Mouse (Mus musculus) hindbrain, embryonic 14.5 days (tissue): ENCODE measurements around the gene Cfc1. TPM values are rescaled to one million over a fixed set of nuclear protein-coding genes. Genes with fewer than 3 reads are reported as not detected.
"Not testable (repeated sequence)": the region's sequence is repeated elsewhere in the genome, so short reads cannot be mapped to it uniquely, and the experiment has no call there.

ENCODE experiments used
- ATAC-seq: fragments of 200-750 bp; cut with Nextera tagmentation; 2 replicates; pipeline ENCODE4 v1.8.0; 2017; ENCODE audit warnings: moderate number of reproducible peaks, mild to moderate bottlenecking, moderate TSS enrichment, moderate library complexity; ENCODE audit not compliant: low FRiP score
- DNase-seq: peaks from one replicate; pipeline ENCODE4 v3.0.0-alpha.2; 2015; ENCODE audit warnings: low spot score
- H3K27ac ChIP-seq: fragments of 300-500 bp; sonication (generic); 2 replicates; pipeline ENCODE4 v1.5.1; 2014; ENCODE audit warnings: mild to moderate bottlenecking, moderate library complexity
- H3K27me3 ChIP-seq: fragments of 300-500 bp; sonication (generic); 2 replicates; pipeline ENCODE4 v1.6.1; 2014; ENCODE audit warnings: mild to moderate bottlenecking, low read length, mixed read lengths; ENCODE audit not compliant: control insufficient read depth, insufficient read depth
- H3K36me3 ChIP-seq: fragments of 300-500 bp; sonication (generic); replicated peaks from 2 replicates; pipeline ENCODE4 v1.6.1; 2014; ENCODE audit not compliant: control insufficient read depth, insufficient read depth
- H3K4me1 ChIP-seq: fragments of 300-500 bp; sonication (generic); replicated peaks from 2 replicates; pipeline ENCODE4 v1.6.1; 2014; ENCODE audit warnings: antibody characterized with exemption, low read length, mixed read lengths; ENCODE audit not compliant: control insufficient read depth, insufficient read depth
- H3K4me2 ChIP-seq: fragments of 300-500 bp; sonication (generic); replicated peaks from 2 replicates; pipeline ENCODE4 v1.6.1; 2014; ENCODE audit warnings: mild to moderate bottlenecking, moderate library complexity
- H3K4me3 ChIP-seq: fragments of 300-500 bp; sonication (generic); replicated peaks from 2 replicates; pipeline ENCODE4 v1.5.1; 2014; ENCODE audit warnings: mild to moderate bottlenecking, low read length
- H3K9ac ChIP-seq: fragments of 300-500 bp; sonication (generic); 2 replicates; pipeline ENCODE4 v1.6.1; 2014
- H3K9me3 ChIP-seq: fragments of 300-500 bp; sonication (generic); 2 replicates; pipeline ENCODE4 v1.6.1; 2016; ENCODE audit warnings: low read length; ENCODE audit not compliant: control insufficient read depth
- WGBS: fragments of 180-500 bp; shearing (Covaris S2); extraction: QIAGEN DNeasy Blood & Tissue Kit; methylation state at CpG from one replicate; pipeline ENCODE4 v1.1.7; 2014; 5-methylcytosine and 5-hydroxymethylcytosine counted together
- polyA plus RNA-seq: library from polyadenylated mRNA; unstranded; fragments of >200 nt; fragmentation: Nextera tagmentation; extraction: Ambion mirVana; gene quantifications from 2 replicates; pipeline ENCODE4 v1.2.1, GENCODE M21; 2014

Gene Cfc1
- 0.19 and 0.20 TPM in 2 replicates for polyA plus RNA-seq

DNA sequence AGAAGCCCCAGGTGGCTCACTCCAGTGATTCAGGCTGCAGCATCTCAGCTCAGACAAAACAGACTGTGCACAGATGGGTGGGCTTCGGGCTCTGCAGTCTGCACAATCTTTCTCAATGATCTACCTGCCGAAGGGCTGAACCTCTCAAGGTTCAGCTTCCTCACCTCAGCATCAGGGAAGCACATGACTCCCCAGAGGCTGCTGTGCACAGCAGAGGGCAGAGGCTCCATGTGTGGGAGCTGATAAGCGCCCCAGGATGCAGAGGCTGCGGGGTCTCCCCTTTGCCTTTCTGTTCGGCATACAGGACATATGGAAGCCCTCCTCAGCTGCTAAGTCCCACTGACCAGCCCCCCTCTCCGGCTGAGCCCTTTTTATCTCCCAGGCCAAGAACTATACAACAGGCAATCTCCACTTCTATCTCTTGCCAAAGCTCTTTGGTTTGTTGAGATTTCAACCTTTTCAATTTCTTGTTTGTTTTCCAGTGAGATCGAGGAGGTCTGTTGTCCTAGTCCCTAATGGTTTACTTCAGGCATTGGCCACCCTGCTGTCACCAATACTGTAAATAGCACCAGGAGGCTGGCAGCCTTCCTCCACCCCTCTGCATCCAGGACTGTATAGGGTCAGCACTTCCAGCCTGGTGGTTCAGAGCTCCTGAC, at the start of gene Cfc1:
Gene Cfc1 (plus strand): TSS at position 606 of the 656 bp plus-strand sequence.
- not testable (repeated sequence) for DNase-seq, H3K9ac ChIP-seq, H3K9me3 ChIP-seq, H3K36me3 ChIP-seq, H3K27ac ChIP-seq, ATAC-seq
- WGBS: 29% methylated on average over 7 of the region's 7 CpGs
- Histone ChIP-seq H3K4me2 (peak within 1 kb of the TSS; percentile 47), H3K27me3 (peaks cover 32% of the 10 kb centered on the region), H3K4me3 (peak within 1 kb of the TSS; percentile 17; the same call in 1 of the 2 replicates), H3K4me1 (peaks cover 12% of the 10 kb centered on the region; the same call in 1 of the 2 replicates)

DNA sequence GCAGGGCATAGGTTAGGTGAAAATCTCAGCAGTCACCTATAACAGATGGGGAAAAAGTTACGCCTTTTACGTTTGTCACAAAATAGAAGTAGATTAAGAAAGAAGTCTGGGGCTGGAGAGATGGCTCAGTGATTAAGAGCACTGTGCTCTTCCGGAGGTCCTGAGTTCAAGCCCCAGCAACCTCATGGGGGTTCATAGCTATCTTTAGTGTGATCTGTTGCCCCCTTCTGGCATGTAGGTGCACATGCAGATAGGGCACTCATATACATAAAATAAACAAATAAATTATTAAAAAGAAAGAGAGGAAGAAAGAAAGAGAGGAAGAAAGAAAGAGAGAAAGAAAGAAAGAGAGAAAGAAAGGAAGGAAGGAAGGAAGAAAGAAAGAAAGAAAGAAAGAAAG, 48.1 kb upstream of the Cfc1 start:
- DNase-seq (no peak), ATAC-seq (no peak)
- Histone ChIP-seq H3K9ac (no peak overlapping the region), H3K36me3 (no peaks in the 10 kb centered on the region), H3K4me3 (no peak overlapping the region), H3K4me2 (no peak overlapping the region), H3K9me3 (no peaks in the 10 kb centered on the region), H3K27ac (no peak overlapping the region), H3K27me3 (no peaks in the 10 kb centered on the region), H3K4me1 (no peaks in the 10 kb centered on the region; the same call in 1 of the 2 replicates)
- 92% methylated on average over 3 of the region's 3 CpGs for WGBS

DNA sequence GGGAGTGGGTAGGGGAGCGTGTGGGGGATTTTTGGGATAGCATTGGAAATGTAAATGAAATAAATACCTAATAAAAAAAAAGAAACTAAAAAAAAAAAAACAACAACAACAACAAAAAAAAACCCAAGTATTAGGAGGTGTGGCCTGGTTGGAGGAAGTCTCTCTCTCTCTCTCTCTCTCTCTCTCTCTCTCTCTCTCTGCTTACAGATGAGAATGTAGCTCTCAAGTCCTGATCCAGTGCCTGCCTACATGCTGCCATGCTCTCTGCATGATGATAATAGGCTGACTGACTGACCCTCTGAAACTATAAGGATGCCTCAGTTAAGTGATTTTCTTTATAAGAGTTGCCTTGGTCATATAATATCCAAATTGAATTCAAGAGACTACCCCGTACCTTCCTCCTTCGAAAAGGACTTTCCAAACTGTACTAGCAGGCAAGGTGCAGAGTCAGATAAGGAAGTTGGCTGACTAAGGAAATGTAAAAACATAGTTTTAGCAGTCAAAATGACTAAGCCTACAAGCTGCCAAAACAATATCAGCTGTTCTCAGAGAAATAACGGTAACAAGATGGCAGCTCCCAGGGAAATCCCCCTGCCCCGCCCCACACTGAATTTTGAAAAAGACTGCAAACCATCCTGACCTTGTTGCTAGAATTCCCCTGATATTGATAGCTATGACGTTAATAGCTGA, 45.5 kb upstream of the Cfc1 start:
- no peaks in the 10 kb centered on the region for H3K27me3 ChIP-seq
- no peak for DNase-seq
- no peak overlapping the region for H3K4me3 ChIP-seq
- no peak overlapping the region for H3K9ac ChIP-seq
- WGBS: 94% methylated on average over 6 of the region's 6 CpGs
- ATAC-seq: no peak
- no peaks in the 10 kb centered on the region; the same call in 1 of the 2 replicates for H3K4me1 ChIP-seq
- H3K27ac ChIP-seq: no peak overlapping the region
- H3K9me3 ChIP-seq: no peaks in the 10 kb centered on the region
- H3K4me2 ChIP-seq: no peak overlapping the region
- H3K36me3 ChIP-seq: no peaks in the 10 kb centered on the region

DNA sequence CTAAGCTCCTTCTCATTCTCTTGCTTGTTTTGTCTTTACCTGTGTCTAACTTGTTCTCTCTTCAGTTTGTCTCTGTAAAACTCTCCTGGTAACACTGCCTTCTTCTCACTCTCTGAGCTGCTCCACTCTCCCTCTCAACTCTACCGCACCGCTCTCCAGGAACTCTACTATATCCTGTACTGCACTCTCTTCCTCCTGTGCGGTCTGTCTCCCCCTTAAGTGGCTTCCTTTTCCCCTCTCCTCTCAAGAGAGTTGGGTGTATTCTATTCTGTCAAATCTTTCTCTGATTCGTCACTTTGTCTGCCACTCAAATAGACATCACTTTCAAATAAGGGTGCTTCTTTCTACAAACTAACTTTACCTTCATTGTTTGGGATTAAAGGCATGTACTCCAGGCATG, 44.0 kb upstream of the Cfc1 start:
- no peaks in the 10 kb centered on the region for H3K9me3 ChIP-seq
- no peak overlapping the region for H3K9ac ChIP-seq
- WGBS: 92% methylated on average over 4 of the region's 4 CpGs
- H3K36me3 ChIP-seq: no peaks in the 10 kb centered on the region
- no peak overlapping the region for H3K4me3 ChIP-seq
- DNase-seq (no peak), ATAC-seq (no peak)
- no peak overlapping the region for H3K4me2 ChIP-seq
- no peaks in the 10 kb centered on the region for H3K4me1 ChIP-seq
- H3K27me3 ChIP-seq: no peaks in the 10 kb centered on the region
- no peak overlapping the region for H3K27ac ChIP-seq

DNA sequence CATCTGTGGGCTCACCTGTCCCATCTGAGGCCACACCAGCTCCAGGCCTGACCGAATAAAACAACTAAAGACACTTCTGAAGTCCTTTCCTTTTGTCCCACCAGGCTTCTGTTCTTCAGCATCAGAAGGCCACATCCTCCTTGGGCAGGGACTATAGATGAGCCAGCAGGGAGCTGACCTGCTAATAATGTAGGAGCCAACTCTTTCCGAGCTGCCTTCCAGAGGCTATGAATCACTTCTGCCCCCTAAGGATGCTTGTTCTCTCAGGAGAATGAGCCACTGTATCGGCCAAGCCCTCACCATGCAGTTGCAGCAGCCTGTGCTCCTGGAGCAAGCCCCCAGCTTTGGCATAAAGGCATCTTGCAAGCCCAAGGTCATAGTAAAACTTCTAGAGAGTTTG, 32.5 kb upstream of the Cfc1 start:
- Histone ChIP-seq H3K36me3 (no peaks in the 10 kb centered on the region), H3K9me3 (no peaks in the 10 kb centered on the region), H3K9ac (no peak overlapping the region), H3K4me3 (no peak overlapping the region), H3K4me1 (no peaks in the 10 kb centered on the region), H3K27me3 (no peaks in the 10 kb centered on the region), H3K4me2 (no peak overlapping the region), H3K27ac (no peak overlapping the region)
- WGBS: 26% methylated on average over 3 of the region's 3 CpGs
- no peak for DNase-seq
- ATAC-seq: no peak

DNA sequence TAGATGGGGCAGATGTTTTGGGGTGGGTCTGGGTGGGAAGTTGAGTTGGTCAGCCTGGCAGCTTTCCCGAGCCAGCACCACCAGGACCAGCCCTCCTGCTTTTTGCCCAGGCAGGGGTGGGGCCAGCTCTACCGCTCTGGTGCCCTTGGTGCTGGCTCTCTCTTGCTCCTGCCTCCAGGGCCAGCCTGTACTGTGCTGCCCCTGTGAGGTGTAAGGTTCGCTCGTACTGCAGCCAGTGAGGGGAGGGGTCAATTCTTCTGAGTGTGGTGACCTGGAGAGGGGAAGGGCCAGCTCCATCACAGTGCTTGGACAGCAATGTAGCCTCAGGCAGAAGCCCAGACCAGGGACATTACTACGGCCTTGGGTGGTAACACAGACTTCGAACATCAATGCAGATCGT, 30.1 kb upstream of the Cfc1 start:
- no peak overlapping the region for H3K4me2 ChIP-seq
- H3K36me3 ChIP-seq: no peaks in the 10 kb centered on the region
- ATAC-seq: no peak
- H3K4me1 ChIP-seq: no peaks in the 10 kb centered on the region
- 66% methylated on average over 7 of the region's 7 CpGs for WGBS
- no peak for DNase-seq
- no peak overlapping the region for H3K9ac ChIP-seq
- no peaks in the 10 kb centered on the region for H3K9me3 ChIP-seq
- no peak overlapping the region for H3K4me3 ChIP-seq
- no peak overlapping the region for H3K27ac ChIP-seq
- H3K27me3 ChIP-seq: no peaks in the 10 kb centered on the region

DNA sequence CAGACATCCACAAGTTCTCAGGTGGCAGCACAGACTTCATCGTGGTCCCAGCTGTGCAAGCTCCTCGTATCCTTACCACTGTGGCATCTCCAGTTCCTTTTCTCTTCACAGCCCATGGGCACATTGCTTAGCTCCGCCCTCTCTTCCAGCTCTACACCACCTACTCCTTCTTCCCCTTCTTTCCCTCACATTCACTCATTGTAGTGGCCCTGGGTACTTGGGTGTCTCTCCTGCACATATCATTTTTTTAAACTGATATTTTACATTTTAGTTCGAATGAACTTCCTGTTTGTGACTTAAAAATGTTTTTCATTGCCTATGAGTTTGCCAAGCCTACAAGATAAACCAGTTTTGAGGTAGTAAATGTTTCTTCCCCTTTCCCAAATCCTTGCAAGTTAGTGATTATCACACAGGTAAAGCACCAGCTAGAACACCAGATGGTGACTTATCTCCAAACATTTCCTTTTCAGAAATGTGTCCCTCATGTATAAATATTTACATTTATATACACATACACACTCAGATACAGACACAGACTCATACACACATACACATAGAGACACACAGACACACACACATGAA, 29.4 kb upstream of the Cfc1 start:
- WGBS: 95% methylated on average over 4 of the region's 4 CpGs
- no peaks in the 10 kb centered on the region for H3K4me1 ChIP-seq
- H3K4me2 ChIP-seq: no peak overlapping the region
- no peak overlapping the region for H3K4me3 ChIP-seq
- H3K27ac ChIP-seq: no peak overlapping the region
- DNase-seq (no peak), ATAC-seq (no peak)
- H3K36me3 ChIP-seq: no peaks in the 10 kb centered on the region
- H3K9me3 ChIP-seq: no peaks in the 10 kb centered on the region
- no peak overlapping the region for H3K9ac ChIP-seq
- H3K27me3 ChIP-seq: no peaks in the 10 kb centered on the region

DNA sequence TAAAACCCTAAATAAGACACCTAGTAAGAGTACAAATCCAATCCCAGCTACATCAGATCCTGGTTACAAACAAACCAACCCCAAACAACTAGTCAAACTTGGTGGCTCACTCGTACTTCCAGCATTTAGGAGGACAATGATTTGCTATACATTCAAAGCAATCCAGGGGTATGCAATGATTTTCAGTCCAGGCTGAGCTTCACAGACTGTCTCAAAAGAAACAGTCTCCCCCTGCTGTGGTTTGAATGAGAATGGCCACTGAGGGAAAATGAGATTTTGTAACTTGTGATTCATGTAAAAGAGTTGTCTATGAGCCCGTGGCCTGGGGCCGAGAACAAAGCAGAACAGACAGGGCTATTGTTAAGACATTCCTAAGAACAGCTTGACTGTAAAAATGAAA, 27.5 kb upstream of the Cfc1 start:
- no peak for DNase-seq
- Histone ChIP-seq H3K9ac (no peak overlapping the region), H3K4me3 (no peak overlapping the region), H3K4me1 (no peaks in the 10 kb centered on the region), H3K27ac (no peak overlapping the region), H3K27me3 (no peaks in the 10 kb centered on the region), H3K4me2 (no peak overlapping the region), H3K9me3 (no peaks in the 10 kb centered on the region), H3K36me3 (no peaks in the 10 kb centered on the region)
- 66% methylated on average over 3 of the region's 3 CpGs for WGBS
- no peak for ATAC-seq

DNA sequence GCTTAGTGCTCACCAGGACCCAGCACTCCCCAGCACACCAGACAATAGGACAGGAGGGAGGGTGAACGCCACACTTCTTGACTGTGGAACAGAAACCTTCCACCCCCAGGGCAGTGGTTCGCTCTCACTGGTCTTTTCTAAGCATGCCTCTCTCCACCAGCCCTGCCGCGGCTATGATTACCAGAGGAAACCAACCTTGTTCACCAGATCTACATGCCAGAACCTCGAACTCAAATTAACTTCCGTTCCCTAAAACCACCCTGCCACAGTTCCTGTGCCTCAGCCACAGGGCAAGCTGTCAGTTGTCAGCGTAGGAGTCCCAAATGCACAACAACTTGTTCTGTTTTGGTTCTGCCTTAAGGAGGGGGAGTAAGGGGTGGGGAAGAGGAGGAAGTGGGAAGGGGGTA, 24.9 kb upstream of the Cfc1 start:
- H3K36me3 ChIP-seq: no peaks in the 10 kb centered on the region
- no peaks in the 10 kb centered on the region for H3K4me1 ChIP-seq
- H3K27ac ChIP-seq: no peak overlapping the region
- WGBS: 6% methylated on average over 7 of the region's 7 CpGs
- H3K27me3 ChIP-seq: no peaks in the 10 kb centered on the region
- H3K9ac ChIP-seq: no peak overlapping the region
- H3K4me2 ChIP-seq: 0 out of 2 replicates have a peak overlapping the region, but pooled peaks have one; percentile 7
- no peak for DNase-seq
- H3K9me3 ChIP-seq: no peaks in the 10 kb centered on the region
- ATAC-seq: no peak
- no peak overlapping the region for H3K4me3 ChIP-seq
